Mouse (Mus musculus): ENCODE measurements around the gene Tshr. TPM values are rescaled to one million over a fixed set of nuclear protein-coding genes. Genes with fewer than 3 reads are reported as not detected.

Gene Tshr
- polyA plus RNA-seq, 1 experiment from 2014 or later: 0.13 TPM

- Histone ChIP-seq H3K4me1 (ENCODE audit: control insufficient read depth, insufficient read depth, low read length) (0 out of 2 replicates have a peak, but pooled peaks cover 3% of the 10 kb centered on the region), H3K4me2 (ENCODE audit: low read depth, severe bottlenecking) (no peak overlapping the region), H3K27ac (replicated peaks; ENCODE audit: low read depth, low read length) (no peak overlapping the region), H3K36me3 (ENCODE audit: control insufficient read depth, insufficient read depth, low read length) (no peaks in the 10 kb centered on the region), H3K9me3 (ENCODE audit: control insufficient read depth, low read length) (no peaks in the 10 kb centered on the region), H3K4me3 (ENCODE audit: low read depth, low read length) (no peak overlapping the region), H3K27me3 (ENCODE audit: control insufficient read depth, insufficient read depth, low read length) (no peaks in the 10 kb centered on the region), H3K9ac (ENCODE audit: low read length) (no peak overlapping the region)
- DNase-seq (ENCODE audit: low spot score) (no peak), ATAC-seq (ENCODE audit: insufficient number of reproducible peaks, low FRiP score, low TSS enrichment, low read depth) (0 out of 2 replicates have a peak, but pooled peaks have one; percentile 51)
- 45% methylated on average over 7 of the region's 7 CpGs for WGBS
Observed at GRCm38 (mm10) chr12:91412461-91413182, 28.3 kb downstream of the Tshr start.

GRCm38 (mm10) chr12:91415112-91415511 is 30.7 kb downstream of the Tshr start:
- Histone ChIP-seq H3K4me2 (ENCODE audit: low read depth, severe bottlenecking) (no peak overlapping the region), H3K4me1 (ENCODE audit: control insufficient read depth, insufficient read depth, low read length) (0 out of 2 replicates have a peak, but pooled peaks cover 3% of the 10 kb centered on the region), H3K9ac (ENCODE audit: low read length) (no peak overlapping the region), H3K9me3 (ENCODE audit: control insufficient read depth, low read length) (no peaks in the 10 kb centered on the region), H3K36me3 (ENCODE audit: control insufficient read depth, insufficient read depth, low read length) (no peaks in the 10 kb centered on the region), H3K4me3 (ENCODE audit: low read depth, low read length) (no peak overlapping the region), H3K27me3 (ENCODE audit: control insufficient read depth, insufficient read depth, low read length) (no peaks in the 10 kb centered on the region), H3K27ac (replicated peaks; ENCODE audit: low read depth, low read length) (no peak overlapping the region)
- no peak for DNase-seq (ENCODE audit: low spot score)
- WGBS: 65% methylated on average over 6 of the region's 6 CpGs
- no peak for ATAC-seq (ENCODE audit: insufficient number of reproducible peaks, low FRiP score, low TSS enrichment, low read depth)

GRCm38 (mm10) chr12:91416828-91417227 is 32.5 kb downstream of the Tshr start:
- Histone ChIP-seq H3K4me3 (ENCODE audit: low read depth, low read length) (no peak overlapping the region), H3K4me1 (ENCODE audit: control insufficient read depth, insufficient read depth, low read length) (0 out of 2 replicates have a peak, but pooled peaks cover 3% of the 10 kb centered on the region), H3K27ac (replicated peaks; ENCODE audit: low read depth, low read length) (no peak overlapping the region), H3K27me3 (ENCODE audit: control insufficient read depth, insufficient read depth, low read length) (no peaks in the 10 kb centered on the region), H3K4me2 (ENCODE audit: low read depth, severe bottlenecking) (no peak overlapping the region), H3K9ac (ENCODE audit: low read length) (no peak overlapping the region), H3K9me3 (ENCODE audit: control insufficient read depth, low read length) (no peaks in the 10 kb centered on the region), H3K36me3 (ENCODE audit: control insufficient read depth, insufficient read depth, low read length) (no peaks in the 10 kb centered on the region)
- WGBS: 89% methylated on average over 7 of the region's 7 CpGs
- DNase-seq (ENCODE audit: low spot score) (no peak), ATAC-seq (ENCODE audit: insufficient number of reproducible peaks, low FRiP score, low TSS enrichment, low read depth) (no peak)

- 55% methylated on average over 7 of the region's 7 CpGs for WGBS
- Histone ChIP-seq H3K9me3 (ENCODE audit: control insufficient read depth, low read length) (no peaks in the 10 kb centered on the region), H3K27ac (replicated peaks; ENCODE audit: low read depth, low read length) (no peak overlapping the region), H3K36me3 (ENCODE audit: control insufficient read depth, insufficient read depth, low read length) (no peaks in the 10 kb centered on the region), H3K9ac (ENCODE audit: low read length) (no peak overlapping the region), H3K4me1 (ENCODE audit: control insufficient read depth, insufficient read depth, low read length) (no peaks in the 10 kb centered on the region), H3K4me3 (ENCODE audit: low read depth, low read length) (no peak overlapping the region), H3K4me2 (ENCODE audit: low read depth, severe bottlenecking) (no peak overlapping the region), H3K27me3 (ENCODE audit: control insufficient read depth, insufficient read depth, low read length) (no peaks in the 10 kb centered on the region)
- ATAC-seq (ENCODE audit: insufficient number of reproducible peaks, low FRiP score, low TSS enrichment, low read depth) (no peak), DNase-seq (ENCODE audit: low spot score) (peak; percentile 72)
Observed at GRCm38 (mm10) chr12:91418791-91419190, 34.4 kb downstream of the Tshr start.

GRCm38 (mm10) chr12:91421272-91421671 is 36.9 kb downstream of the Tshr start:
- no peak overlapping the region for H3K4me3 ChIP-seq (ENCODE audit: low read depth, low read length)
- H3K27me3 ChIP-seq (ENCODE audit: control insufficient read depth, insufficient read depth, low read length): no peaks in the 10 kb centered on the region
- no peaks in the 10 kb centered on the region for H3K4me1 ChIP-seq (ENCODE audit: control insufficient read depth, insufficient read depth, low read length)
- WGBS: 44% methylated on average over 9 of the region's 9 CpGs
- H3K9ac ChIP-seq (ENCODE audit: low read length): no peak overlapping the region
- no peak overlapping the region for H3K4me2 ChIP-seq (ENCODE audit: low read depth, severe bottlenecking)
- no peak for DNase-seq (ENCODE audit: low spot score)
- H3K36me3 ChIP-seq (ENCODE audit: control insufficient read depth, insufficient read depth, low read length): no peaks in the 10 kb centered on the region
- ATAC-seq (ENCODE audit: insufficient number of reproducible peaks, low FRiP score, low TSS enrichment, low read depth): no peak
- no peaks in the 10 kb centered on the region for H3K9me3 ChIP-seq (ENCODE audit: control insufficient read depth, low read length)
- no peak overlapping the region for H3K27ac ChIP-seq (replicated peaks; ENCODE audit: low read depth, low read length)

GRCm38 (mm10) chr12:91423125-91423820 is 38.9 kb downstream of the Tshr start:
- H3K27ac ChIP-seq (replicated peaks; ENCODE audit: low read depth, low read length): no peak overlapping the region
- no peak overlapping the region for H3K4me3 ChIP-seq (ENCODE audit: low read depth, low read length)
- H3K4me1 ChIP-seq (ENCODE audit: control insufficient read depth, insufficient read depth, low read length): no peaks in the 10 kb centered on the region
- no peak for ATAC-seq (ENCODE audit: insufficient number of reproducible peaks, low FRiP score, low TSS enrichment, low read depth)
- no peaks in the 10 kb centered on the region for H3K27me3 ChIP-seq (ENCODE audit: control insufficient read depth, insufficient read depth, low read length)
- H3K4me2 ChIP-seq (ENCODE audit: low read depth, severe bottlenecking): no peak overlapping the region
- 80% methylated on average over 11 of the region's 11 CpGs for WGBS
- no peaks in the 10 kb centered on the region for H3K36me3 ChIP-seq (ENCODE audit: control insufficient read depth, insufficient read depth, low read length)
- DNase-seq (ENCODE audit: low spot score): no peak
- H3K9me3 ChIP-seq (ENCODE audit: control insufficient read depth, low read length): no peaks in the 10 kb centered on the region
- no peak overlapping the region for H3K9ac ChIP-seq (ENCODE audit: low read length)

GRCm38 (mm10) chr12:91426499-91426898 is 42.1 kb downstream of the Tshr start:
- Histone ChIP-seq H3K4me3 (ENCODE audit: low read depth, low read length) (no peak overlapping the region), H3K27me3 (ENCODE audit: control insufficient read depth, insufficient read depth, low read length) (no peaks in the 10 kb centered on the region), H3K4me2 (ENCODE audit: low read depth, severe bottlenecking) (no peak overlapping the region), H3K9me3 (ENCODE audit: control insufficient read depth, low read length) (no peaks in the 10 kb centered on the region), H3K36me3 (ENCODE audit: control insufficient read depth, insufficient read depth, low read length) (no peaks in the 10 kb centered on the region), H3K4me1 (ENCODE audit: control insufficient read depth, insufficient read depth, low read length) (no peaks in the 10 kb centered on the region), H3K9ac (ENCODE audit: low read length) (no peak overlapping the region), H3K27ac (replicated peaks; ENCODE audit: low read depth, low read length) (no peak overlapping the region)
- WGBS: 62% methylated on average over 4 of the region's 4 CpGs
- DNase-seq (ENCODE audit: low spot score) (no peak), ATAC-seq (ENCODE audit: insufficient number of reproducible peaks, low FRiP score, low TSS enrichment, low read depth) (no peak)

- Histone ChIP-seq H3K4me1 (ENCODE audit: control insufficient read depth, insufficient read depth, low read length) (no peaks in the 10 kb centered on the region), H3K36me3 (ENCODE audit: control insufficient read depth, insufficient read depth, low read length) (no peaks in the 10 kb centered on the region), H3K9ac (ENCODE audit: low read length) (no peak overlapping the region), H3K27me3 (ENCODE audit: control insufficient read depth, insufficient read depth, low read length) (no peaks in the 10 kb centered on the region), H3K27ac (replicated peaks; ENCODE audit: low read depth, low read length) (no peak overlapping the region), H3K4me2 (ENCODE audit: low read depth, severe bottlenecking) (no peak overlapping the region), H3K9me3 (ENCODE audit: control insufficient read depth, low read length) (no peaks in the 10 kb centered on the region), H3K4me3 (ENCODE audit: low read depth, low read length) (no peak overlapping the region)
- DNase-seq (ENCODE audit: low spot score): no peak
- ATAC-seq (ENCODE audit: insufficient number of reproducible peaks, low FRiP score, low TSS enrichment, low read depth): no peak
- WGBS: 76% methylated on average over 2 of the region's 2 CpGs
Observed at GRCm38 (mm10) chr12:91427129-91427528, 42.8 kb downstream of the Tshr start.

Data from limb, embryonic 11.5 days (tissue).